Mouse (Mus musculus) adrenal gland, adult 8-10 months (tissue): Measurements from ENCODE around the gene Pan3. TPM values are rescaled to one million over a fixed set of nuclear protein-coding genes. Genes with fewer than 3 reads are reported as not detected.

Source experiments
- DNase-seq: peaks from one replicate; pipeline ENCODE4 v3.0.0; 2022
- total RNA-seq, 4 experiments: library from RNA; stranded (reverse); gene quantifications; 2 replicates each; pipeline ENCODE4 v1.2.4; 2022

Gene Pan3
- 100 to 1,000 TPM in 2 of 4 experiments, 10 to 100 TPM in 2; 87.1 to 151 (median 115) TPM for total RNA-seq

GRCm38 (mm10) chr5:147429535-147430305 is at the start of gene Pan3:
Gene Pan3 (plus strand): TSS chr5:147430161.
- DNase-seq: peak; percentile 92

- no peak for DNase-seq
Observed at GRCm38 (mm10) chr5:147381396-147381795, 48.6 kb upstream of the Pan3 start.

- DNase-seq: no peak
Observed at GRCm38 (mm10) chr5:147386865-147387264, 43.1 kb upstream of the Pan3 start.

GRCm38 (mm10) chr5:147388376-147389008 is 41.5 kb upstream of the Pan3 start:
- no peak for DNase-seq

- no peak for DNase-seq
Observed at GRCm38 (mm10) chr5:147389052-147389451, 40.9 kb upstream of the Pan3 start.

- DNase-seq: no peak
Observed at GRCm38 (mm10) chr5:147390772-147391171, 39.2 kb upstream of the Pan3 start.

- DNase-seq: no peak
Observed at GRCm38 (mm10) chr5:147392667-147393213, 37.2 kb upstream of the Pan3 start.

- no peak for DNase-seq
Observed at GRCm38 (mm10) chr5:147395050-147395449, 34.9 kb upstream of the Pan3 start.

- DNase-seq: no peak
Observed at GRCm38 (mm10) chr5:147399843-147400504, 30.0 kb upstream of the Pan3 start, which contains the start of gene Flt3. Gene Flt3 (minus strand): TSS chr5:147400489.

- no peak for DNase-seq
Observed at GRCm38 (mm10) chr5:147400505-147400979, 29.4 kb upstream of the Pan3 start.

GRCm38 (mm10) chr5:147401024-147401423 is 28.9 kb upstream of the Pan3 start:
- DNase-seq: no peak

- peak; percentile 22 for DNase-seq
Observed at GRCm38 (mm10) chr5:147402505-147402904, 27.5 kb upstream of the Pan3 start.

- no peak for DNase-seq
Observed at GRCm38 (mm10) chr5:147406135-147406534, 23.8 kb upstream of the Pan3 start.

GRCm38 (mm10) chr5:147408731-147409130 is 21.2 kb upstream of the Pan3 start:
- DNase-seq: no peak

- no peak for DNase-seq
Observed at GRCm38 (mm10) chr5:147410585-147410984, 19.4 kb upstream of the Pan3 start.

- no peak for DNase-seq
Observed at GRCm38 (mm10) chr5:147417986-147418385, 12.0 kb upstream of the Pan3 start.

- DNase-seq: no peak
Observed at GRCm38 (mm10) chr5:147418394-147419121, 11.4 kb upstream of the Pan3 start.

- DNase-seq: no peak
Observed at GRCm38 (mm10) chr5:147423612-147424011, 6.3 kb upstream of the Pan3 start.

GRCm38 (mm10) chr5:147426048-147426805 is 3.7 kb upstream of the Pan3 start:
- DNase-seq: no peak

GRCm38 (mm10) chr5:147430361-147430935 is 487 bp downstream of the Pan3 start:
- DNase-seq: peak; percentile 36
